Mouse (Mus musculus): Measurements from ENCODE around the gene Rer1.

DNA sequence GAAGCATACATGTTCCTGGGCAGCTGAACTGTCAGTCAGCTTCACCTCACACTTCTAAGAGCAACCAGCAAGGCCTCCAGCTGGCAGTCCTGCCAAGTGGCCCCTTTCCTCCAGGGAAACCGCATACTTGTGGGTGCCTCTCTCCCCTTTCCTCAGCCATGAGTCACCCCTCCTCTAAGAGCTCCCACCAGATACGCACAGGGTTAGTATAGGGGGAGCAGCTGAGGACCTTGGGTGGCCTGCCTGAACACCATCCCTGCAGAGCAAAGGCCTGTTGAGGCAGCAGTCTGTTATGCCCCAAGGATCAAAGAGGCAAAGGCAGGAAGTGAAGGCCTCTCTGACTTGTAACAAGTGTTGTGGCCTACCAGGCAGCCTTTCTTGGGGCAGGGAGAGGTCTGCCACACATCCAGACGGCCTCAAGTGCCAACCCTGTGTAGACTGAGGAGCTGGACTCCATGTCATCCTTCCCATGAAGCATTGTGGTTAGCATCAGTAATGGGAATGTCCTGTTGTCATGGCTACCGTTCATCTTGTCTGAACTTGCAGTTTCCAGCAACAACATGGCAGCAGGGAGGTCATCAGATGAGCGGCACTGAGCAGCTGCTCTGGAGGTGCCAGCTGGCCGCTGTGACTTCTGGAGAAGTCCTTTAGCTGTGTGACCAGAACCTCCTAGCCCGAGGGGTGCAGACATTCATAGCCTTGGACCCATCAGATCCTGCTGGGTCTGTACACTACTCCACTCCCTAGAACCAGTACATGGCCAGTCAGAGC is 40.6 kb upstream of the Rer1 start:
- TF ChIP-seq EP300 (IDR thresholded peaks at IDR 0.05; ENCODE audit: low read depth) (no peak), CTCF (IDR thresholded peaks at IDR 0.05; ENCODE audit: low read depth) (no peak)

Data from heart, postnatal 0 days (tissue).